Mouse (Mus musculus): ENCODE results near the gene Jag2. TPM values are rescaled to one million over a fixed set of nuclear protein-coding genes. Genes with fewer than 3 reads are reported as not detected.

Gene Jag2
- total and polyA plus RNA-seq, 2 experiments from 2014 or later: 8.5 to 88.4 TPM

- ATAC-seq (no peak), DNase-seq (ENCODE audit: low spot score) (no peak)
- H3K4me1 ChIP-seq (ENCODE audit: insufficient read depth, low read length): peaks cover 7% of the 10 kb centered on the region
- peaks cover 28% of the 10 kb centered on the region for H3K27me3 ChIP-seq (ENCODE audit: insufficient read depth, low read length)
- no peaks in the 10 kb centered on the region for H3K36me3 ChIP-seq (ENCODE audit: insufficient read depth, low read length)
- H3K4me3 ChIP-seq (ENCODE audit: low read length): no peak overlapping the region
- H3K27ac ChIP-seq: no peak overlapping the region
- 92% methylated on average over 10 of the region's 10 CpGs for WGBS
- H3K9me3 ChIP-seq (ENCODE audit: low read length): no peaks in the 10 kb centered on the region
- H3K4me2 ChIP-seq (ENCODE audit: low read depth, low read length): no peak overlapping the region
- no peak overlapping the region for H3K9ac ChIP-seq (replicated peaks; ENCODE audit: low read length)
- no peak for TF ChIP-seq CTCF (IDR thresholded peaks at IDR 0.05; ENCODE audit: low read depth)
Measured at GRCm38 (mm10) chr12:112872991-112873390, 56.6 kb downstream of the Jag2 start.

GRCm38 (mm10) chr12:112871272-112871671, 58.3 kb downstream of the Jag2 start:
- no peak for ATAC-seq
- no peaks in the 10 kb centered on the region for H3K9me3 ChIP-seq (ENCODE audit: low read length)
- H3K4me3 ChIP-seq (ENCODE audit: low read length): no peak overlapping the region
- no peak overlapping the region for H3K9ac ChIP-seq (replicated peaks; ENCODE audit: low read length)
- no peak overlapping the region for H3K27ac ChIP-seq
- no peak overlapping the region for H3K4me2 ChIP-seq (ENCODE audit: low read depth, low read length)
- no peaks in the 10 kb centered on the region for H3K36me3 ChIP-seq (ENCODE audit: insufficient read depth, low read length)
- no peak for TF ChIP-seq CTCF (IDR thresholded peaks at IDR 0.05; ENCODE audit: low read depth)
- WGBS: 87% methylated on average over 2 of the region's 2 CpGs
- DNase-seq (ENCODE audit: low spot score): no peak
- H3K27me3 ChIP-seq (ENCODE audit: insufficient read depth, low read length): peaks cover 11% of the 10 kb centered on the region
- H3K4me1 ChIP-seq (ENCODE audit: insufficient read depth, low read length): no peaks in the 10 kb centered on the region; the same call in 1 of the 2 replicates

- TF ChIP-seq CTCF (IDR thresholded peaks at IDR 0.05; ENCODE audit: low read depth): no peak
- Histone ChIP-seq H3K9ac (replicated peaks; ENCODE audit: low read length) (no peak overlapping the region), H3K36me3 (ENCODE audit: insufficient read depth, low read length) (no peaks in the 10 kb centered on the region), H3K27me3 (ENCODE audit: insufficient read depth, low read length) (peaks cover 7% of the 10 kb centered on the region; the same call in 1 of the 2 replicates), H3K4me2 (ENCODE audit: low read depth, low read length) (no peak overlapping the region), H3K9me3 (ENCODE audit: low read length) (no peaks in the 10 kb centered on the region), H3K4me3 (ENCODE audit: low read length) (no peak overlapping the region), H3K27ac (no peak overlapping the region), H3K4me1 (ENCODE audit: insufficient read depth, low read length) (no peaks in the 10 kb centered on the region; the same call in 1 of the 2 replicates)
- 57% methylated on average over 13 of the region's 13 CpGs for WGBS
- ATAC-seq (no peak), DNase-seq (ENCODE audit: low spot score) (no peak)
Measured at GRCm38 (mm10) chr12:112870775-112871174, 58.8 kb downstream of the Jag2 start.

GRCm38 (mm10) chr12:112869783-112870204, 59.8 kb downstream of the Jag2 start:
- Histone ChIP-seq H3K27ac (no peak overlapping the region), H3K9ac (replicated peaks; ENCODE audit: low read length) (no peak overlapping the region), H3K4me2 (ENCODE audit: low read depth, low read length) (peak overlapping the region; percentile 21; the same call in 1 of the 2 replicates), H3K27me3 (ENCODE audit: insufficient read depth, low read length) (0 out of 2 replicates have a peak, but pooled peaks cover under 1% of the 10 kb centered on the region), H3K36me3 (ENCODE audit: insufficient read depth, low read length) (no peaks in the 10 kb centered on the region), H3K4me3 (ENCODE audit: low read length) (no peak overlapping the region), H3K4me1 (ENCODE audit: insufficient read depth, low read length) (no peaks in the 10 kb centered on the region; the same call in 1 of the 2 replicates), H3K9me3 (ENCODE audit: low read length) (no peaks in the 10 kb centered on the region)
- no peak for TF ChIP-seq CTCF (IDR thresholded peaks at IDR 0.05; ENCODE audit: low read depth)
- ATAC-seq (no peak), DNase-seq (ENCODE audit: low spot score) (no peak)
- 15% methylated on average over 16 of the region's 16 CpGs for WGBS

GRCm38 (mm10) chr12:112868178-112869087, 61.1 kb downstream of the Jag2 start, which contains the start of gene Gpr132:
Gene Gpr132 (minus strand): TSS chr12:112868228.
- WGBS: 72% methylated on average over 13 of the region's 13 CpGs
- no peak for DNase-seq (ENCODE audit: low spot score)
- Histone ChIP-seq H3K27me3 (ENCODE audit: insufficient read depth, low read length) (no peaks in the 10 kb centered on the region), H3K9me3 (ENCODE audit: low read length) (no peaks in the 10 kb centered on the region), H3K4me3 (ENCODE audit: low read length) (no peak within 1 kb of the TSS), H3K4me1 (ENCODE audit: insufficient read depth, low read length) (no peaks in the 10 kb centered on the region; the same call in 1 of the 2 replicates), H3K4me2 (ENCODE audit: low read depth, low read length) (no peak within 1 kb of the TSS), H3K36me3 (ENCODE audit: insufficient read depth, low read length) (no peaks in the 10 kb centered on the region), H3K9ac (replicated peaks; ENCODE audit: low read length) (no peak within 1 kb of the TSS), H3K27ac (no peak within 1 kb of the TSS)
- no peak for TF ChIP-seq CTCF (IDR thresholded peaks at IDR 0.05; ENCODE audit: low read depth)
- no peak for ATAC-seq

GRCm38 (mm10) chr12:112867106-112867674, 62.4 kb downstream of the Jag2 start:
- ATAC-seq: no peak

More at GRCm38 (mm10) chr12:112867106-112867674, 62.4 kb downstream of the Jag2 start:
- H3K27ac ChIP-seq: no peak overlapping the region
- no peak overlapping the region for H3K4me3 ChIP-seq (ENCODE audit: low read length)
- H3K9me3 ChIP-seq (ENCODE audit: low read length): no peaks in the 10 kb centered on the region
- H3K4me2 ChIP-seq (ENCODE audit: low read depth, low read length): no peak overlapping the region
- H3K36me3 ChIP-seq (ENCODE audit: insufficient read depth, low read length): no peaks in the 10 kb centered on the region
- 87% methylated on average over 7 of the region's 7 CpGs for WGBS
- no peak for DNase-seq (ENCODE audit: low spot score)
- H3K4me1 ChIP-seq (ENCODE audit: insufficient read depth, low read length): no peaks in the 10 kb centered on the region; the same call in 1 of the 2 replicates
- no peak overlapping the region for H3K9ac ChIP-seq (replicated peaks; ENCODE audit: low read length)
- no peaks in the 10 kb centered on the region for H3K27me3 ChIP-seq (ENCODE audit: insufficient read depth, low read length)
- no peak for TF ChIP-seq CTCF (IDR thresholded peaks at IDR 0.05; ENCODE audit: low read depth)

Measured in hindbrain, postnatal 0 days (tissue).